Mouse (Mus musculus) kidney, postnatal 0 days (tissue): ENCODE measurements around the gene Rpp14. TPM values are rescaled to one million over a fixed set of nuclear protein-coding genes. Genes with fewer than 3 reads are reported as not detected.
A peak's percentile ranks its signal among the peaks of the same experiment; 100 is the strongest.

Source experiments
- ATAC-seq: fragments of 200-750 bp; cut with Nextera tagmentation; replicated peaks from 2 replicates; pipeline ENCODE4 v1.8.0; 2017; ENCODE audit warnings: low read depth, moderate number of reproducible peaks, moderate TSS enrichment, moderate library complexity; ENCODE audit not compliant: low FRiP score
- DNase-seq: peaks from one replicate; pipeline ENCODE4 v3.0.0-alpha.2; 2016; ENCODE audit warnings: low spot score
- H3K27ac ChIP-seq: fragments of 300-500 bp; sonication (generic); 2 replicates; pipeline ENCODE4 v1.5.1; 2014; ENCODE audit warnings: mild to moderate bottlenecking
- H3K27me3 ChIP-seq: fragments of 300-500 bp; sonication (generic); 2 replicates; pipeline ENCODE4 v1.6.1; 2014; ENCODE audit warnings: low read length, mixed read lengths; ENCODE audit not compliant: insufficient read depth
- H3K36me3 ChIP-seq: fragments of 300-500 bp; sonication (generic); 2 replicates; pipeline ENCODE4 v1.6.1; 2014; ENCODE audit warnings: low read length, mixed read lengths; ENCODE audit not compliant: insufficient read depth
- H3K4me1 ChIP-seq: fragments of 300-500 bp; sonication (generic); replicated peaks from 2 replicates; pipeline ENCODE4 v1.6.1; 2014; ENCODE audit warnings: antibody characterized with exemption, low read length, mixed read lengths; ENCODE audit not compliant: insufficient read depth
- H3K4me2 ChIP-seq: fragments of 300-500 bp; sonication (generic); 2 replicates; pipeline ENCODE4 v1.6.1; 2014; ENCODE audit warnings: mild to moderate bottlenecking, low read length, moderate library complexity, mixed read lengths
- H3K4me3 ChIP-seq: fragments of 300-500 bp; sonication (generic); replicated peaks from 2 replicates; pipeline ENCODE4 v1.5.1; 2014; ENCODE audit warnings: low read depth, low read length
- H3K9ac ChIP-seq: fragments of 300-500 bp; sonication (generic); 2 replicates; pipeline ENCODE4 v1.6.1; 2014; ENCODE audit warnings: low read depth, low read length
- H3K9me3 ChIP-seq: fragments of 300-500 bp; sonication (generic); replicated peaks from 2 replicates; pipeline ENCODE4 v1.6.1; 2016; ENCODE audit warnings: low read length, inconsistent platforms, mixed read lengths
- CTCF ChIP-seq: IDR thresholded peaks from 2 replicates; pipeline ENCODE4 v1.5.1; 2016; ENCODE audit warnings: antibody characterized with exemption, low read depth, mild to moderate bottlenecking, moderate library complexity
- WGBS: fragments of 180-500 bp; shearing (Covaris S2); extraction: QIAGEN DNeasy Blood & Tissue Kit; methylation state at CpG from one replicate; pipeline ENCODE4 v1.1.7; 2014; 5-methylcytosine and 5-hydroxymethylcytosine counted together
- polyA plus RNA-seq: library from polyadenylated mRNA; unstranded; fragments of >200 nt; fragmentation: Nextera tagmentation; extraction: Ambion mirVana; gene quantifications from 2 replicates; pipeline ENCODE4 v1.2.1, GENCODE M21; 2015

The Rpp14 gene
- polyA plus RNA-seq, 1 experiment from 2014 or later = 58.9 TPM

GRCm38 (mm10) chr14:8102676-8103075, 22.5 kb downstream of the Rpp14 start:
- Histone ChIP-seq H3K27ac (0 out of 2 replicates have a peak overlapping the region, but pooled peaks have one; percentile 32), H3K27me3 (no peaks in the 10 kb centered on the region), H3K4me2 (no peak overlapping the region), H3K9ac (no peak overlapping the region), H3K4me3 (no peak overlapping the region), H3K36me3 (0 out of 2 replicates have a peak, but pooled peaks cover 5% of the 10 kb centered on the region), H3K4me1 (peaks cover 12% of the 10 kb centered on the region), H3K9me3 (no peaks in the 10 kb centered on the region)
- DNase-seq (no peak), ATAC-seq (no peak)
- no peak for TF ChIP-seq CTCF
- WGBS = 67% methylated on average over 12 of the region's 12 CpGs

DNA sequence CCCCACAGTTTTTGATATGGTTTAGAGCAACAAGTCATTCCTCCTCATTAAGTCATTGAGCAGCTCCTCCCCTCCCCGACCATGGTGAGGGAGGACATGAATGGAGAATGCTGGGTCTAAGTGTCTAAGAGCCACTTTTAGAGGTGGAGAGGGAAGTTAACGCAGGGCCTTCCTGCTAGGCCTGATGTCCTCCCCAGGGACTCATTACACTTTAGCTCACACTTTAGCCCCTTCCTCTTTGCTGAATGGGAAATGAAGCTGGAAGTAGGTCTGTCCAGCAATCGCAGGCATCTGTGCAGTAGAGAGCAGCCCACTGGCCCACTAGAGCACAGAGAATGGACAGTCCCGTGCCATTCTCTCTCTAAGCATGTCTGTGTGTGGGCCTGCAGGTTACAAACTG, 27.9 kb downstream of the Rpp14 start:
- WGBS = 68% methylated on average over 4 of the region's 4 CpGs
- no peak for TF ChIP-seq CTCF

DNA sequence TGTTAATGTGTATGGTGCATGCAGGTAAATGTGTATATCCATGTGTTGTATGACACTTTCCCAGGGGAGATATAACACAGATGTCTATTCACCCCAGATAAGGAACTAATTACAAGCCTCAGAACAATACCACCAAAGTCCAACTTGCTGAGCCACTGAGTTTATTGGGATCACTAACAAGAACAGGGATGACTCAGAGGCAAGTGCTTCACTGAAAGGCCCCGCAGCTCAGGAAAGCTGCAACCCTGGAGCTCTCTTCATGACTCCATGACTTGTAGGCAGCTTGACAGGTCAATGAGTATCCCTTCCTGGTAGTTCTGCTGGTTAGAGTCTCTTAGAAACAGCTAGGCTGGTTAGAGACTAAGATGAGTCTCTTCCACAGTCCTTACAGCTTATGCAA, 28.8 kb downstream of the Rpp14 start:
- Histone ChIP-seq H3K4me3 (no peak overlapping the region), H3K36me3 (0 out of 2 replicates have a peak, but pooled peaks cover 5% of the 10 kb centered on the region), H3K4me2 (no peak overlapping the region), H3K4me1 (no peaks in the 10 kb centered on the region), H3K9me3 (no peaks in the 10 kb centered on the region), H3K27ac (no peak overlapping the region), H3K9ac (no peak overlapping the region), H3K27me3 (no peaks in the 10 kb centered on the region)
- TF ChIP-seq CTCF = no peak
- ATAC-seq (no peak), DNase-seq (no peak)
- WGBS = 82% methylated on average over 1 of the region's 1 CpGs

More for the DNA sequence above, 27.9 kb downstream of the Rpp14 start:
- ATAC-seq (no peak), DNase-seq (no peak)
- Histone ChIP-seq H3K4me2 (no peak overlapping the region), H3K27me3 (no peaks in the 10 kb centered on the region), H3K4me1 (no peaks in the 10 kb centered on the region), H3K9ac (no peak overlapping the region), H3K27ac (no peak overlapping the region), H3K9me3 (no peaks in the 10 kb centered on the region), H3K4me3 (no peak overlapping the region), H3K36me3 (0 out of 2 replicates have a peak, but pooled peaks cover 5% of the 10 kb centered on the region)

- Histone ChIP-seq H3K4me1 (no peaks in the 10 kb centered on the region), H3K27ac (no peak overlapping the region), H3K9ac (no peak overlapping the region), H3K9me3 (no peaks in the 10 kb centered on the region), H3K4me3 (no peak overlapping the region), H3K27me3 (no peaks in the 10 kb centered on the region), H3K4me2 (no peak overlapping the region), H3K36me3 (0 out of 2 replicates have a peak, but pooled peaks cover 2% of the 10 kb centered on the region)
- 82% methylated on average over 6 of the region's 6 CpGs for WGBS
- ATAC-seq = peak; percentile 63; the same call in 1 of the 2 replicates
- DNase-seq = no peak
- TF ChIP-seq CTCF = no peak
Observed at GRCm38 (mm10) chr14:8111545-8111944, 31.4 kb downstream of the Rpp14 start.

DNA sequence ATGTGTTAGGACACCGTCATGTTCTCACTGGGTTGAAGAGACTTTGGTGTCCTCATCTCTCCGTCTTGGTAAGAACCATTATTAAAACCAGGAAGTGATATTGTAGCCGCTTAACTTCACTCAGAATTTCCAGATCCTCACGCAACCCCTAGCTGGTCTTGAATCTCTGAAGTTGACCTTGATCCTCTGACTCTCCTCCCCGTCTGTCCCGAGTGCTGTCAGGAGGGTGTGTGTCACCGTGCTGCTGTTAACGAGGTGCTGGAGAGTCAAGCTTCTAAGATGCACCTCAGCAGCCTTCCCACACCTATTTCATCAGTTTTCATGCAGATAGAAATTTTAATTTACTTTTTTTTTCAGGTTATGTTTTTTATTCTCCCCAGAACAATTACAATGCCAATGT, 31.9 kb downstream of the Rpp14 start:
- 85% methylated on average over 8 of the region's 8 CpGs for WGBS
- H3K4me3 ChIP-seq = no peak overlapping the region
- H3K4me1 ChIP-seq = no peaks in the 10 kb centered on the region
- no peak overlapping the region for H3K4me2 ChIP-seq
- H3K27ac ChIP-seq = no peak overlapping the region
- no peak overlapping the region for H3K9ac ChIP-seq
- H3K27me3 ChIP-seq = no peaks in the 10 kb centered on the region
- no peak for ATAC-seq
- no peak for TF ChIP-seq CTCF
- H3K9me3 ChIP-seq = no peaks in the 10 kb centered on the region
- DNase-seq = no peak
- H3K36me3 ChIP-seq = 0 out of 2 replicates have a peak, but pooled peaks cover 2% of the 10 kb centered on the region

DNA sequence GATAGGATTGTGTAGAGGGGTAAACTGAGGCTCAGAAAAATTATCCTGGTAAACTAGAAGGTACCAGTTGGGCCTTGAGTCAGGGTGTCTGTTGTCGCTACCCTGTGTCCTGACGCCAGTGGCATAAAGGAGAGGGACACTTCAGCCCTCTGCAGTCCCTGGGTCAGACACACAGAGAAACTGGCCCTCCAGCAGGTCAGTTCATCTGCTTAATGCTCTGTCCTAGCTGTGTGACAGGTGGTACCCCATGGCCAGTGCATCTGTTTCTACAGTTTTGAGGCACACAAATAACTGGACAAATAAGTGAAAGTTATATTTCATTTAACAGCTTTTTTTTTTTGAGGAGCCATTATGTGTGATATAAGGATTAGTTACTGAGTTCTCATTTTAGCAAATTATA, 33.4 kb downstream of the Rpp14 start:
- ATAC-seq = no peak

GRCm38 (mm10) chr14:8114306-8114705, 34.1 kb downstream of the Rpp14 start:
- Histone ChIP-seq H3K4me3 (no peak overlapping the region), H3K4me1 (no peaks in the 10 kb centered on the region), H3K4me2 (no peak overlapping the region), H3K9ac (no peak overlapping the region), H3K27ac (no peak overlapping the region), H3K9me3 (no peaks in the 10 kb centered on the region), H3K36me3 (no peaks in the 10 kb centered on the region), H3K27me3 (no peaks in the 10 kb centered on the region)
- TF ChIP-seq CTCF = no peak
- no peak for ATAC-seq
- 47% methylated on average over 3 of the region's 3 CpGs for WGBS
- no peak for DNase-seq

More for the DNA sequence above, 33.4 kb downstream of the Rpp14 start:
- Histone ChIP-seq H3K4me3 (no peak overlapping the region), H3K27me3 (no peaks in the 10 kb centered on the region), H3K9me3 (no peaks in the 10 kb centered on the region), H3K36me3 (no peaks in the 10 kb centered on the region), H3K9ac (no peak overlapping the region), H3K27ac (no peak overlapping the region), H3K4me1 (no peaks in the 10 kb centered on the region), H3K4me2 (no peak overlapping the region)
- DNase-seq = no peak
- no peak for TF ChIP-seq CTCF
- WGBS = 100% methylated on average over 2 of the region's 2 CpGs
